8 mouse cellular contexts compared by ENCODE assay signal in genomic region chr5:115564737-115565393, GRCm38 (mm10). TPM values are rescaled to one million over a fixed set of nuclear protein-coding genes. Genes with fewer than 3 reads are reported as not detected.
DNase-seq lines count a peak whose midpoint lies in the region; ATAC-seq lines count a peak whose summit lies in the region.

TSS of gene Gcn1l1 (plus strand) at chr5:115565254.

- H3K4me3 ChIP-seq in intestine, embryonic 16.5 days (ENCODE audit: low read length): peak within 1 kb of the TSS; percentile 96
- H3K4me3 ChIP-seq in midbrain, embryonic 10.5 days: peak within 1 kb of the TSS; percentile 99

- H3K27ac ChIP-seq in intestine, embryonic 16.5 days (ENCODE audit: low read length): peak within 1 kb of the TSS; percentile 43
- peak within 1 kb of the TSS; percentile 92 for H3K27ac ChIP-seq in midbrain, embryonic 10.5 days (replicated peaks)

- H3K27me3 ChIP-seq in intestine, embryonic 16.5 days (replicated peaks; ENCODE audit: control insufficient read depth, insufficient read depth, low read length): no peaks in the 10 kb centered on the region
- no peaks in the 10 kb centered on the region for H3K27me3 ChIP-seq in midbrain, embryonic 10.5 days (ENCODE audit: low read depth, poor library complexity, severe bottlenecking)

- intact Hi-C loops in left cerebral cortex, postnatal 4 days (cut with DNase I): no loop called here

- no peaks in the 10 kb centered on the region for H3K9me3 ChIP-seq in intestine, embryonic 16.5 days (ENCODE audit: control insufficient read depth, low read length)
- H3K9me3 ChIP-seq in midbrain, embryonic 10.5 days (replicated peaks): no peaks in the 10 kb centered on the region

- WGBS in intestine, embryonic 16.5 days: 2% methylated on average over 55 of the region's 55 CpGs
- WGBS in midbrain, embryonic 10.5 days: 2% methylated on average over 55 of the region's 55 CpGs

- H3K36me3 ChIP-seq in intestine, embryonic 16.5 days (ENCODE audit: control insufficient read depth, insufficient read depth, low read length): peaks cover 8% of the 10 kb centered on the region; the same call in 1 of the 2 replicates
- H3K36me3 ChIP-seq in midbrain, embryonic 10.5 days: peaks cover 64% of the 10 kb centered on the region

- peak within 1 kb of the TSS; percentile 62 for H3K4me2 ChIP-seq in intestine, embryonic 16.5 days (ENCODE audit: low read depth, low read length)

- ATAC-seq in intestine, embryonic 16.5 days: peak; percentile 87

- peak; percentile 75 for DNase-seq in layer of hippocampus, adult 11-12 months (ENCODE audit: low spot score)
- DNase-seq in layer of hippocampus, adult 9-10 months (ENCODE audit: low spot score): no peak
- peak; percentile 84 for DNase-seq in embryo, embryonic 9.5 days (ENCODE audit: extremely low spot score)
- no peak for DNase-seq in gonadal fat pad, adult 2 months (ENCODE audit: low read depth)
- peak; percentile 80 for DNase-seq in left cerebral cortex, postnatal 4 days
- DNase-seq in midbrain, embryonic 10.5 days (ENCODE audit: low spot score): peak; percentile 85
- DNase-seq in right cerebral cortex, postnatal 36 days (ENCODE audit: low spot score in 2 of 2): peak; percentile 56 to 61

- peaks cover 26% of the 10 kb centered on the region for H3K4me1 ChIP-seq in intestine, embryonic 16.5 days (ENCODE audit: control insufficient read depth, insufficient read depth, low read length)
- H3K4me1 ChIP-seq in midbrain, embryonic 10.5 days: peaks cover 77% of the 10 kb centered on the region

- H3K9ac ChIP-seq in intestine, embryonic 16.5 days (ENCODE audit: low read depth, low read length): peak within 1 kb of the TSS; percentile 92

RNA-seq across cellular contexts. Expression of gene Gcn1l1, which starts in this region (rescaled TPM):
- 51.4 and 51.7 TPM in 2 replicates for polyA plus RNA-seq in gonadal fat pad, adult 2 months (2012; rRNA removed)
- 25.5 and 26.3 TPM in 2 replicates for polyA plus RNA-seq in intestine, embryonic 16.5 days (2015; fragmentation: Nextera tagmentation; extraction: Ambion mirVana)
- total RNA-seq in left cerebral cortex, postnatal 4 days (2021): 10 to 100 TPM; 85.8 to 87.0 TPM
- polyA plus RNA-seq in midbrain, embryonic 10.5 days (2016; fragmentation: Nextera tagmentation; extraction: Ambion mirVana): 52.5 and 61.2 TPM in 2 replicates

Comparison
In these comparisons a context has a peak if more than half of its experiments do, and no peak if none do; other contexts are left out.
1. DNase-seq: peak in layer of hippocampus, adult 11-12 months (single experiment), embryo, embryonic 9.5 days (single experiment), left cerebral cortex, postnatal 4 days (single experiment), midbrain, embryonic 10.5 days (single experiment) and right cerebral cortex, postnatal 36 days (2 of 2); none in layer of hippocampus, adult 9-10 months (single experiment) and gonadal fat pad, adult 2 months (single experiment).